Mouse (Mus musculus): ENCODE measurements at regions not wholly inside any gene's neighbourhood (a gene's known extent, or its start where the extent isn't known, plus 50 kb on each side); places are given as distances from the start of the nearest gene placed in this dataset.

- no peak overlapping the region for H3K27ac ChIP-seq (replicated peaks; ENCODE audit: low read depth, low read length)
- no peak overlapping the region for H3K4me3 ChIP-seq (ENCODE audit: low read depth, low read length)
- no peaks in the 10 kb centered on the region for H3K4me1 ChIP-seq (ENCODE audit: control insufficient read depth, insufficient read depth, low read length)
- no peaks in the 10 kb centered on the region for H3K36me3 ChIP-seq (replicated peaks; ENCODE audit: control insufficient read depth, insufficient read depth, low read depth, low read length)
- no peak for DNase-seq (ENCODE audit: low spot score)
- no peaks in the 10 kb centered on the region for H3K27me3 ChIP-seq (ENCODE audit: control insufficient read depth, insufficient read depth, low read length)
- 77% methylated on average over 2 of the region's 2 CpGs for WGBS
- ATAC-seq (replicated peaks; ENCODE audit: insufficient number of reproducible peaks, low FRiP score, low TSS enrichment, low read depth) = no peak
- H3K4me2 ChIP-seq (ENCODE audit: low read depth, low read length) = no peak overlapping the region
- no peak overlapping the region for H3K9ac ChIP-seq (replicated peaks; ENCODE audit: low read length)
- H3K9me3 ChIP-seq (replicated peaks; ENCODE audit: control insufficient read depth, low read length) = no peaks in the 10 kb centered on the region
Measured at GRCm38 (mm10) chr1:43297579-43297978, 100.8 kb upstream of the Fhl2 start.

- WGBS = 91% methylated on average over 3 of the region's 3 CpGs
- H3K4me3 ChIP-seq (ENCODE audit: low read depth, low read length) = no peak overlapping the region
- no peak overlapping the region for H3K27ac ChIP-seq (replicated peaks; ENCODE audit: low read depth, low read length)
- ATAC-seq (replicated peaks; ENCODE audit: insufficient number of reproducible peaks, low FRiP score, low TSS enrichment, low read depth) (no peak), DNase-seq (ENCODE audit: low spot score) (no peak)
- no peak overlapping the region for H3K9ac ChIP-seq (replicated peaks; ENCODE audit: low read length)
- H3K4me2 ChIP-seq (ENCODE audit: low read depth, low read length) = no peak overlapping the region
- H3K9me3 ChIP-seq (replicated peaks; ENCODE audit: control insufficient read depth, low read length) = no peaks in the 10 kb centered on the region
- H3K4me1 ChIP-seq (ENCODE audit: control insufficient read depth, insufficient read depth, low read length) = no peaks in the 10 kb centered on the region
- no peaks in the 10 kb centered on the region for H3K36me3 ChIP-seq (replicated peaks; ENCODE audit: control insufficient read depth, insufficient read depth, low read depth, low read length)
- no peaks in the 10 kb centered on the region for H3K27me3 ChIP-seq (ENCODE audit: control insufficient read depth, insufficient read depth, low read length)
Measured at GRCm38 (mm10) chr1:43298746-43299145, 102.0 kb upstream of the Fhl2 start.

GRCm38 (mm10) chr1:43299490-43300302 lies 102.9 kb upstream of the Fhl2 start:
- Histone ChIP-seq H3K4me2 (ENCODE audit: low read depth, low read length) (no peak overlapping the region), H3K27me3 (ENCODE audit: control insufficient read depth, insufficient read depth, low read length) (no peaks in the 10 kb centered on the region), H3K9ac (replicated peaks; ENCODE audit: low read length) (no peak overlapping the region), H3K4me1 (ENCODE audit: control insufficient read depth, insufficient read depth, low read length) (no peaks in the 10 kb centered on the region), H3K4me3 (ENCODE audit: low read depth, low read length) (no peak overlapping the region), H3K36me3 (replicated peaks; ENCODE audit: control insufficient read depth, insufficient read depth, low read depth, low read length) (no peaks in the 10 kb centered on the region), H3K27ac (replicated peaks; ENCODE audit: low read depth, low read length) (no peak overlapping the region), H3K9me3 (replicated peaks; ENCODE audit: control insufficient read depth, low read length) (no peaks in the 10 kb centered on the region)
- 50% methylated on average over 7 of the region's 7 CpGs for WGBS
- DNase-seq (ENCODE audit: low spot score) (peak; percentile 82), ATAC-seq (replicated peaks; ENCODE audit: insufficient number of reproducible peaks, low FRiP score, low TSS enrichment, low read depth) (peak; percentile 58; the same call in 1 of the 2 replicates)

GRCm38 (mm10) chr1:43300676-43301075 lies 103.9 kb upstream of the Fhl2 start:
- H3K36me3 ChIP-seq (replicated peaks; ENCODE audit: control insufficient read depth, insufficient read depth, low read depth, low read length) = no peaks in the 10 kb centered on the region
- no peaks in the 10 kb centered on the region for H3K9me3 ChIP-seq (replicated peaks; ENCODE audit: control insufficient read depth, low read length)
- 84% methylated on average over 5 of the region's 5 CpGs for WGBS
- H3K27me3 ChIP-seq (ENCODE audit: control insufficient read depth, insufficient read depth, low read length) = no peaks in the 10 kb centered on the region
- no peaks in the 10 kb centered on the region for H3K4me1 ChIP-seq (ENCODE audit: control insufficient read depth, insufficient read depth, low read length)
- no peak for ATAC-seq (replicated peaks; ENCODE audit: insufficient number of reproducible peaks, low FRiP score, low TSS enrichment, low read depth)
- no peak overlapping the region for H3K9ac ChIP-seq (replicated peaks; ENCODE audit: low read length)
- no peak overlapping the region for H3K27ac ChIP-seq (replicated peaks; ENCODE audit: low read depth, low read length)
- H3K4me3 ChIP-seq (ENCODE audit: low read depth, low read length) = no peak overlapping the region
- no peak for DNase-seq (ENCODE audit: low spot score)
- no peak overlapping the region for H3K4me2 ChIP-seq (ENCODE audit: low read depth, low read length)

GRCm38 (mm10) chr1:43301866-43302571 lies 105.2 kb upstream of the Fhl2 start:
- Histone ChIP-seq H3K9me3 (replicated peaks; ENCODE audit: control insufficient read depth, low read length) (no peaks in the 10 kb centered on the region), H3K27me3 (ENCODE audit: control insufficient read depth, insufficient read depth, low read length) (no peaks in the 10 kb centered on the region), H3K9ac (replicated peaks; ENCODE audit: low read length) (no peak overlapping the region), H3K4me3 (ENCODE audit: low read depth, low read length) (no peak overlapping the region), H3K4me1 (ENCODE audit: control insufficient read depth, insufficient read depth, low read length) (no peaks in the 10 kb centered on the region), H3K27ac (replicated peaks; ENCODE audit: low read depth, low read length) (no peak overlapping the region), H3K4me2 (ENCODE audit: low read depth, low read length) (no peak overlapping the region), H3K36me3 (replicated peaks; ENCODE audit: control insufficient read depth, insufficient read depth, low read depth, low read length) (no peaks in the 10 kb centered on the region)
- peak; percentile 31; the same call in 1 of the 2 replicates for ATAC-seq (replicated peaks; ENCODE audit: insufficient number of reproducible peaks, low FRiP score, low TSS enrichment, low read depth)
- 64% methylated on average over 7 of the region's 7 CpGs for WGBS
- peak; percentile 20 for DNase-seq (ENCODE audit: low spot score)

- H3K27me3 ChIP-seq (ENCODE audit: control insufficient read depth, insufficient read depth, low read length) = no peaks in the 10 kb centered on the region
- no peak for DNase-seq (ENCODE audit: low spot score)
- 85% methylated on average over 7 of the region's 7 CpGs for WGBS
- no peak for ATAC-seq (replicated peaks; ENCODE audit: insufficient number of reproducible peaks, low FRiP score, low TSS enrichment, low read depth)
- no peaks in the 10 kb centered on the region for H3K36me3 ChIP-seq (replicated peaks; ENCODE audit: control insufficient read depth, insufficient read depth, low read depth, low read length)
- no peaks in the 10 kb centered on the region for H3K4me1 ChIP-seq (ENCODE audit: control insufficient read depth, insufficient read depth, low read length)
- no peaks in the 10 kb centered on the region for H3K9me3 ChIP-seq (replicated peaks; ENCODE audit: control insufficient read depth, low read length)
- H3K4me2 ChIP-seq (ENCODE audit: low read depth, low read length) = no peak overlapping the region
- H3K4me3 ChIP-seq (ENCODE audit: low read depth, low read length) = no peak overlapping the region
- H3K27ac ChIP-seq (replicated peaks; ENCODE audit: low read depth, low read length) = no peak overlapping the region
- H3K9ac ChIP-seq (replicated peaks; ENCODE audit: low read length) = no peak overlapping the region
Measured at GRCm38 (mm10) chr1:43302657-43303056, 105.9 kb upstream of the Fhl2 start.

- no peak overlapping the region for H3K27ac ChIP-seq (replicated peaks; ENCODE audit: low read depth, low read length)
- H3K9me3 ChIP-seq (replicated peaks; ENCODE audit: control insufficient read depth, low read length) = no peaks in the 10 kb centered on the region
- H3K4me3 ChIP-seq (ENCODE audit: low read depth, low read length) = no peak overlapping the region
- H3K36me3 ChIP-seq (replicated peaks; ENCODE audit: control insufficient read depth, insufficient read depth, low read depth, low read length) = no peaks in the 10 kb centered on the region
- WGBS = 67% methylated on average over 9 of the region's 9 CpGs
- no peaks in the 10 kb centered on the region for H3K27me3 ChIP-seq (ENCODE audit: control insufficient read depth, insufficient read depth, low read length)
- no peak overlapping the region for H3K9ac ChIP-seq (replicated peaks; ENCODE audit: low read length)
- no peak for ATAC-seq (replicated peaks; ENCODE audit: insufficient number of reproducible peaks, low FRiP score, low TSS enrichment, low read depth)
- no peak overlapping the region for H3K4me2 ChIP-seq (ENCODE audit: low read depth, low read length)
- no peak for DNase-seq (ENCODE audit: low spot score)
- H3K4me1 ChIP-seq (ENCODE audit: control insufficient read depth, insufficient read depth, low read length) = no peaks in the 10 kb centered on the region
Measured at GRCm38 (mm10) chr1:43305349-43306278, 108.8 kb upstream of the Fhl2 start.

Data from embryonic facial prominence, embryonic 11.5 days (tissue).